Mouse (Mus musculus) liver, postnatal 0 days (tissue): ENCODE data around the gene Fcgr4.

Experiments used
- CTCF ChIP-seq: sonication (generic); IDR thresholded peaks from 2 replicates; pipeline ENCODE4 v1.5.1; 2016; ENCODE audit warnings: antibody characterized with exemption, low read depth
- EP300 ChIP-seq: IDR thresholded peaks from 2 replicates; pipeline ENCODE4 v1.6.1; 2016; ENCODE audit warnings: antibody characterized with exemption, low read depth, mild to moderate bottlenecking

GRCm38 (mm10) chr1:170975751-170976161, 43.0 kb upstream of the Fcgr4 start:
- no peak for TF ChIP-seq EP300
- TF ChIP-seq CTCF: no peak
